Mouse (Mus musculus) brain, embryonic 14.5 days (tissue): ENCODE results near the gene Gm17324.

Experiments
- CTCF ChIP-seq: fragments of 200-500 bp; IDR thresholded peaks from 2 replicates; pipeline ENCODE4 v1.5.1; 2012; ENCODE audit warnings: inconsistent platforms, mild to moderate bottlenecking, moderate library complexity, borderline replicate concordance; ENCODE audit not compliant: insufficient read depth, insufficient read length; ENCODE audit errors: extremely low read depth
- POLR2A ChIP-seq: fragments of 200-500 bp; IDR thresholded peaks from 2 replicates; pipeline ENCODE4 v1.6.1; 2012; ENCODE audit warnings: mild to moderate bottlenecking, inconsistent platforms, borderline replicate concordance; ENCODE audit not compliant: poor library complexity, insufficient read depth, insufficient read length, severe bottlenecking; ENCODE audit errors: extremely low read depth

GRCm38 (mm10) chr9:78482386-78482785 is 33.8 kb upstream of the Gm17324 start:
- no peak for TF ChIP-seq CTCF
- TF ChIP-seq POLR2A = no peak
